Mouse (Mus musculus): ENCODE data around the gene G3bp2. TPM values are rescaled to one million over a fixed set of nuclear protein-coding genes. Genes with fewer than 3 reads are reported as not detected.
A peak's percentile ranks its signal among the peaks of the same experiment; 100 is the strongest.

G3bp2 gene
- polyA plus RNA-seq, 1 experiment, result 123 TPM

- peak in 1 of 2 experiments; percentile 72 for DNase-seq
These were observed 608 bp downstream of the G3bp2 start for GRCm38 (mm10) chr5:92082821-92083401.

GRCm38 (mm10) chr5:92081326-92081725, 2.2 kb downstream of the G3bp2 start:
- no peak for DNase-seq
- TF ChIP-seq CTCF (IDR thresholded peaks at IDR 0.05; ENCODE audit: borderline replicate concordance, insufficient read depth, low read depth, low read length) (no peak), POLR2A (IDR thresholded peaks at IDR 0.05; ENCODE audit: borderline replicate concordance, insufficient read depth, low read length) (no peak)
- Histone ChIP-seq H3K4me1 (ENCODE audit: control insufficient read depth, insufficient read depth, low read length) (peaks cover 2% of the 10 kb centered on the region; the same call in 1 of the 2 replicates), H3K27me3 (ENCODE audit: control insufficient read depth, insufficient read depth, low read length) (no peaks in the 10 kb centered on the region), H3K4me3 (replicated peaks; ENCODE audit: insufficient read depth, low read depth, low read length) (no peak overlapping the region), H3K27ac (ENCODE audit: insufficient read depth, low read length) (no peak overlapping the region)
- WGBS, result 67% methylated on average over 3 of the region's 3 CpGs

More at GRCm38 (mm10) chr5:92082821-92083401, 608 bp downstream of the G3bp2 start:
- TF ChIP-seq POLR2A (IDR thresholded peaks at IDR 0.05; ENCODE audit: borderline replicate concordance, insufficient read depth, low read length) (peak; percentile 25; the same call in 1 of the 2 replicates), CTCF (IDR thresholded peaks at IDR 0.05; ENCODE audit: borderline replicate concordance, insufficient read depth, low read depth, low read length) (no peak)
- H3K27ac ChIP-seq (ENCODE audit: insufficient read depth, low read length), result peak overlapping the region; percentile 62
- H3K4me1 ChIP-seq (ENCODE audit: control insufficient read depth, insufficient read depth, low read length), result peaks cover 2% of the 10 kb centered on the region; the same call in 1 of the 2 replicates
- H3K27me3 ChIP-seq (ENCODE audit: control insufficient read depth, insufficient read depth, low read length), result no peaks in the 10 kb centered on the region
- peak overlapping the region; percentile 67 for H3K4me3 ChIP-seq (replicated peaks; ENCODE audit: insufficient read depth, low read depth, low read length)
- WGBS, result 1% methylated on average over 55 of the region's 55 CpGs

- Histone ChIP-seq H3K4me3 (replicated peaks; ENCODE audit: insufficient read depth, low read depth, low read length) (no peak overlapping the region), H3K27me3 (ENCODE audit: control insufficient read depth, insufficient read depth, low read length) (no peaks in the 10 kb centered on the region), H3K4me1 (ENCODE audit: control insufficient read depth, insufficient read depth, low read length) (peaks cover 2% of the 10 kb centered on the region; the same call in 1 of the 2 replicates), H3K27ac (ENCODE audit: insufficient read depth, low read length) (no peak overlapping the region)
- WGBS, result 48% methylated on average over 1 of the region's 1 CpGs
- DNase-seq, result no peak
- TF ChIP-seq CTCF (IDR thresholded peaks at IDR 0.05; ENCODE audit: borderline replicate concordance, insufficient read depth, low read depth, low read length) (no peak), POLR2A (IDR thresholded peaks at IDR 0.05; ENCODE audit: borderline replicate concordance, insufficient read depth, low read length) (no peak)
These were observed 3.1 kb downstream of the G3bp2 start for GRCm38 (mm10) chr5:92080400-92080799.

- H3K27me3 ChIP-seq (ENCODE audit: control insufficient read depth, insufficient read depth, low read length), result no peaks in the 10 kb centered on the region
- peaks cover under 1% of the 10 kb centered on the region; the same call in 1 of the 2 replicates for H3K4me1 ChIP-seq (ENCODE audit: control insufficient read depth, insufficient read depth, low read length)
- H3K27ac ChIP-seq (ENCODE audit: insufficient read depth, low read length), result no peak overlapping the region
- no peak for TF ChIP-seq CTCF (IDR thresholded peaks at IDR 0.05; ENCODE audit: borderline replicate concordance, insufficient read depth, low read depth, low read length)
- TF ChIP-seq POLR2A (IDR thresholded peaks at IDR 0.05; ENCODE audit: borderline replicate concordance, insufficient read depth, low read length), result no peak
- 77% methylated on average over 1 of the region's 1 CpGs for WGBS
- no peak overlapping the region for H3K4me3 ChIP-seq (replicated peaks; ENCODE audit: insufficient read depth, low read depth, low read length)
- no peak for DNase-seq
These were observed 4.2 kb downstream of the G3bp2 start for GRCm38 (mm10) chr5:92079304-92079703.

- H3K27ac ChIP-seq (ENCODE audit: insufficient read depth, low read length), result no peak overlapping the region
- no peaks in the 10 kb centered on the region for H3K27me3 ChIP-seq (ENCODE audit: control insufficient read depth, insufficient read depth, low read length)
- DNase-seq, result no peak
- no peak overlapping the region for H3K4me3 ChIP-seq (replicated peaks; ENCODE audit: insufficient read depth, low read depth, low read length)
- no peaks in the 10 kb centered on the region; the same call in none of the 2 replicates for H3K4me1 ChIP-seq (ENCODE audit: control insufficient read depth, insufficient read depth, low read length)
- TF ChIP-seq CTCF (IDR thresholded peaks at IDR 0.05; ENCODE audit: borderline replicate concordance, insufficient read depth, low read depth, low read length) (no peak), POLR2A (IDR thresholded peaks at IDR 0.05; ENCODE audit: borderline replicate concordance, insufficient read depth, low read length) (no peak)
These were observed 4.8 kb downstream of the G3bp2 start for GRCm38 (mm10) chr5:92078751-92079150.

- WGBS, result 86% methylated on average over 1 of the region's 1 CpGs
- TF ChIP-seq CTCF (IDR thresholded peaks at IDR 0.05; ENCODE audit: borderline replicate concordance, insufficient read depth, low read depth, low read length) (no peak), POLR2A (IDR thresholded peaks at IDR 0.05; ENCODE audit: borderline replicate concordance, insufficient read depth, low read length) (no peak)
- Histone ChIP-seq H3K27me3 (ENCODE audit: control insufficient read depth, insufficient read depth, low read length) (no peaks in the 10 kb centered on the region), H3K4me3 (replicated peaks; ENCODE audit: insufficient read depth, low read depth, low read length) (no peak overlapping the region), H3K27ac (ENCODE audit: insufficient read depth, low read length) (no peak overlapping the region), H3K4me1 (ENCODE audit: control insufficient read depth, insufficient read depth, low read length) (no peaks in the 10 kb centered on the region; the same call in 1 of the 2 replicates)
- DNase-seq, result no peak
These were observed 7.2 kb downstream of the G3bp2 start for GRCm38 (mm10) chr5:92076273-92076672.

- no peak overlapping the region for H3K4me3 ChIP-seq (replicated peaks; ENCODE audit: insufficient read depth, low read depth, low read length)
- H3K27me3 ChIP-seq (ENCODE audit: control insufficient read depth, insufficient read depth, low read length), result no peaks in the 10 kb centered on the region
- DNase-seq, result no peak
- TF ChIP-seq POLR2A (IDR thresholded peaks at IDR 0.05; ENCODE audit: borderline replicate concordance, insufficient read depth, low read length) (no peak), CTCF (IDR thresholded peaks at IDR 0.05; ENCODE audit: borderline replicate concordance, insufficient read depth, low read depth, low read length) (no peak)
- H3K27ac ChIP-seq (ENCODE audit: insufficient read depth, low read length), result no peak overlapping the region
- WGBS, result 91% methylated on average over 14 of the region's 14 CpGs
- H3K4me1 ChIP-seq (ENCODE audit: control insufficient read depth, insufficient read depth, low read length), result no peaks in the 10 kb centered on the region; the same call in 1 of the 2 replicates
These were observed 9.5 kb downstream of the G3bp2 start for GRCm38 (mm10) chr5:92074061-92074460.

- no peak overlapping the region for H3K4me3 ChIP-seq (replicated peaks; ENCODE audit: insufficient read depth, low read depth, low read length)
These were observed 20.3 kb downstream of the G3bp2 start for GRCm38 (mm10) chr5:92063192-92063591.

More at GRCm38 (mm10) chr5:92063192-92063591, 20.3 kb downstream of the G3bp2 start:
- TF ChIP-seq CTCF (IDR thresholded peaks at IDR 0.05; ENCODE audit: borderline replicate concordance, insufficient read depth, low read depth, low read length), result no peak
- no peak overlapping the region for H3K27ac ChIP-seq (ENCODE audit: insufficient read depth, low read length)
- 98% methylated on average over 2 of the region's 2 CpGs for WGBS
- DNase-seq, result no peak
- H3K27me3 ChIP-seq (ENCODE audit: control insufficient read depth, insufficient read depth, low read length), result no peaks in the 10 kb centered on the region
- H3K4me1 ChIP-seq (ENCODE audit: control insufficient read depth, insufficient read depth, low read length), result no peaks in the 10 kb centered on the region
